Mouse (Mus musculus) adrenal gland, postnatal 36 days (tissue): ENCODE measurements at regions not wholly inside any gene's neighbourhood (a gene's known extent, or its start where the extent isn't known, plus 50 kb on each side); places are given as distances from the start of the nearest gene placed in this dataset.
A peak's percentile ranks its signal among the peaks of the same experiment; 100 is the strongest.

Source experiments
- DNase-seq, 2 experiments: peaks; one replicate each; pipeline ENCODE4 v3.0.0; 2021; ENCODE audit warnings: mixed read lengths in 1 of 2

GRCm38 (mm10) chr11:8148485-8148825 is 515.9 kb downstream of the Tns3 start:
- no peak for DNase-seq

GRCm38 (mm10) chr11:8147790-8148484 is 516.4 kb downstream of the Tns3 start:
- DNase-seq = no peak

GRCm38 (mm10) chr11:8137366-8137765 is 527.0 kb downstream of the Tns3 start:
- DNase-seq = peak; percentile 7

GRCm38 (mm10) chr11:8136666-8137065 is 527.7 kb downstream of the Tns3 start:
- DNase-seq = no peak

- DNase-seq = no peak
Observed at GRCm38 (mm10) chr11:8109286-8109685, 555.0 kb downstream of the Tns3 start.

GRCm38 (mm10) chr11:8101091-8101490 is 563.2 kb downstream of the Tns3 start:
- DNase-seq = no peak

- DNase-seq = no peak
Observed at GRCm38 (mm10) chr11:8084328-8084727, 580.0 kb downstream of the Tns3 start.

GRCm38 (mm10) chr11:8082811-8083210 is 581.5 kb downstream of the Tns3 start:
- DNase-seq = no peak

- no peak for DNase-seq
Observed at GRCm38 (mm10) chr11:8073321-8073720, 591.0 kb downstream of the Tns3 start.

- DNase-seq = no peak
Observed at GRCm38 (mm10) chr11:8068873-8069272, 595.5 kb downstream of the Tns3 start.

GRCm38 (mm10) chr11:8067330-8067729 is 597.0 kb downstream of the Tns3 start:
- DNase-seq = no peak

GRCm38 (mm10) chr11:8065811-8066210 is 598.5 kb downstream of the Tns3 start:
- no peak for DNase-seq

- DNase-seq = no peak
Observed at GRCm38 (mm10) chr11:8065086-8065485, 599.2 kb downstream of the Tns3 start.

GRCm38 (mm10) chr11:8061989-8062388 is 602.3 kb downstream of the Tns3 start:
- no peak for DNase-seq

GRCm38 (mm10) chr11:8061573-8061972 is 602.8 kb downstream of the Tns3 start:
- no peak for DNase-seq

GRCm38 (mm10) chr11:8051499-8051898 is 612.8 kb downstream of the Tns3 start:
- no peak for DNase-seq

GRCm38 (mm10) chr11:8045086-8045485 is 619.2 kb downstream of the Tns3 start:
- no peak for DNase-seq

GRCm38 (mm10) chr11:8030119-8030518 is 634.2 kb downstream of the Tns3 start:
- DNase-seq = no peak

GRCm38 (mm10) chr11:8007801-8008200 is 656.5 kb downstream of the Tns3 start:
- no peak for DNase-seq

- DNase-seq = no peak
Observed at GRCm38 (mm10) chr11:7981031-7981430, 683.3 kb downstream of the Tns3 start.

- no peak for DNase-seq
Observed at GRCm38 (mm10) chr11:7975845-7976244, 688.5 kb downstream of the Tns3 start.

- no peak for DNase-seq
Observed at GRCm38 (mm10) chr11:7949931-7950330, 714.4 kb downstream of the Tns3 start.

- no peak for DNase-seq
Observed at GRCm38 (mm10) chr11:7949201-7949875, 715.0 kb downstream of the Tns3 start.

GRCm38 (mm10) chr11:7944956-7945515 is 719.3 kb downstream of the Tns3 start:
- no peak for DNase-seq
